Mouse (Mus musculus) B cell, adult 67 days (primary cell): ENCODE data around the gene Slf2. TPM values are rescaled to one million over a fixed set of nuclear protein-coding genes. Genes with fewer than 3 reads are reported as not detected.

Experiments
- total RNA-seq, 2 experiments: library from RNA; stranded (reverse); gene quantifications; 4 replicates each; pipeline ENCODE4 v1.2.4; 2023

Gene Slf2
- total RNA-seq, result 10 to 100 TPM; 74.9 to 79.8 TPM

DNA sequence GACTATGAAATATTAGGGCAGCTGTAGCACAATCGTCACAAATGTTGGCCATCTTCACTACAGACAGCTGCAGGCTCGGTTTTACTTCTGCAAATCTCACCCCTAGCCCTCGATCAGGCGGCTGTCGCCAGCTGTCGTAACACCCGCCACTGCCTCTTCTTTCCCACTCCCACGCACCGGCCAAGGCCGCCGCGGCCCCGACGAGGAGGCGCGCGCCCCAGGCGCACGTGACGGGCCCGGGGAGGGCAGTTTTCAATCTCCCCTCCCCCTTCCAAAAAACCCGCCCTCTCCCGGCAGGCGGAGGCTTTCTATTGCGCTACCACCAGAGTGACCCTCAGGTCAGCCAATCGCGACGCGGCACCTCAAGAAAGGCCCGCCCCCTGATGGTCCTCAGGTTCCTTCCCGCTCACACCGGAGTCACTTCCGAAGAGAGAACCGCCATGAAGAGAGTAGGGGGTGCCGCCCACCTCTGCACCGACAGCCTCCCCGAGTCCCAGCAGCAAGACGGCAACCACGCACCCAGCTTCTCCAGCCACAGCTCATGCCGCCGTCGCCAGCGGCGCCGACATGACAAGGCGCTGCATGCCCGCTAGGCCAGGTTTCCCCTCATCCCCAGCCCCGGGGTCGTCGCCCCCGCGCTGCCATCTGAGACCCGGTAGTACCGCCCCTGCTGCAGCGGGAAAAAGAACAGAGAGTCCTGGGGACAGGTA, at the start of gene Slf2:
Gene Slf2 (plus strand): TSS at position 408 of the 710 bp plus-strand sequence.

DNA sequence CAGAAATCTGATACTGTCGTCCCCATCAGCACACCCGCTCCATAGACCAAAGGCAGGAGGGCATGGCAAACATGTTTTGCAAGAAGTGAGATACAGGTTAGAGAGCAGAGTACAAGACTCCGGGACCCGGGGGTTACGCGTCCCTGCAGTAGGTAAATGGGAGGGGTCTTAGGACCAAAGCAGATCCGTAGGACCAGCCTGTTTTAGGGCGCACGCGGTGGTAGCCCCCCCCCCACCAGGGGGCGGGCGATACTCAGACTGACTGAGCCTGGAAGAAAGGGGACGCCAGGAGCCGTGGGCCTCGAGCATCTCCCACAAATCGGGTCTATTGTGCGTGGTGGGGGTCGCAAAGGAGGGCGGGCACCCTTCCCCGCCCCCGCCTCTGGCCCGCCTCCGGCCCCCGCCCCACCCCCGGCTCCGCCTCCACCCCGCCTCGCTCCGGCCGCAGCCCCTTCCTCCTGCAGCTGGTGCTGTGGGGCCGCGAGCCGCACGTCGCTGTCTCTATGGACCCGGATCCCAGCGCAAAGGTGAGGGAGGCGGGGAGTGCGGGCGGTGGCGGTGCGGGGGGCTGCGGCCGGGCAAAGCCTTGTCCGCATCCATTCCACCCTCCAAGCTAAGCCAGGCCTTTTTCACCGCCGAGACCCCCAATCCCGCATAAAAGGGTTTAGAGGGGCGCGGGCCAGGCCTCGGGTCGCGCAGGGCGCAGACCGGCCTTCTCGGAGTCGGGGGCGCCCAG, 58.0 kb downstream of the Slf2 start, which contains the start of gene Sema4g:
Gene Sema4g (plus strand): TSS at position 271 of the 736 bp plus-strand sequence.

DNA sequence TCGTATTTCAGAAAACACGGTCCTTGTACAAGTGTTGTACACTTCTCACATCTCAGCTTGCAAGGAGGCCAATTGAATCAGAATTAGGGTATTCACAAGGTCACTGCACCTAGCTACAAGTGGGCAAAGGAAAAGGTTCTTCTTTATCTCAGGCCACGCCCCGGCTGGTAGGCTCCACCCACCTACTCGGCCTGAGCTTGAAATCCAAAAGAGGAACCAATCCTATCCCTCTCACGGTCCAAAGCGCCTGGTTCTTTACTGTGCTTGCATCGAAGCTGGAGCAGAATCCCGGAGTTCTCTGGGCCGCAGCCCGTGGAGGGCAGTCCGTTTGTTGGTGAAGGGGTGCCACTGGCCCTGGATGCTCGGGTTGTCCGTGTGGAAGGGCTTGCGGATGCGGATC, 74.5 kb downstream of the Slf2 start, which contains the start of gene Twnk:
Gene Twnk (plus strand): TSS at position 220 of the 400 bp plus-strand sequence.

DNA sequence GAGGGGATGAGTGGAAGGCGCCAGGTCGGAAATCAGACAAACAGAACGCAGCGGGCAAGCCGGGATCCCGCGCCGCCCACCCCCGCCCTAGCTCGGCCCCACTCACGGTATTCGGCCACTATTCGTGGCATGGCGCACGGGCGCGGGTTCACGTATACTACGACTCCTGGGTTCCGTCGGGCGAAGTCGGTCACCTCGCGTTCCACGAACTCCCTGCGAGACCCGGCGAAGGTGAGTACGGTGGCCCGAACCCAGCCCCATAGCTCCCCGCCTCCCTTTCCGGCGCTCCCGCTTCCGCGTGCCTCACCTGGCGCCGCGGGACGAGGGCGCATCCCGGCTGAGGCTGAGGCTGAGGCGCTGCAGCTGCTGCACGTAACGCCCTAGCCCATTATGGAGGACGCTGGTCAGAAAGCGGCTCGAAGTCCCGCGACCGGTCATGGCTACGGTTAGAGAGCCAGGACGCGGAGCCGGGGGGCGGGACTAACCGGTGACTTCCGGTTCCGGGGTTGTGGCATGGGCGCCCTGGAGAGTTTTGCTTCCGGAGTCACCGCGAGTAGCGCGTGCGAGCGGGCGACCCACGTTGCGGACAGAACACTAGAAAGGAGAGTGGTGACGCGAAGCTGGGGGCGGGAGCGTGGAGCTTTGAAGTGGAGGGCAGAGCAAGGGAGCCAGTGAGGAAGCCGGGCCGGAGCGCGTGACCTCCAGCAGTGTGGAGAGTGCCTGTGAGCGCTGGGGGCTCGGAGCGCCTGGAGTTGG, 75.2 kb downstream of the Slf2 start, which contains the start of gene Mrpl43:
Gene Mrpl43 (minus strand): TSS at position 486 of the 756 bp plus-strand sequence.

DNA sequence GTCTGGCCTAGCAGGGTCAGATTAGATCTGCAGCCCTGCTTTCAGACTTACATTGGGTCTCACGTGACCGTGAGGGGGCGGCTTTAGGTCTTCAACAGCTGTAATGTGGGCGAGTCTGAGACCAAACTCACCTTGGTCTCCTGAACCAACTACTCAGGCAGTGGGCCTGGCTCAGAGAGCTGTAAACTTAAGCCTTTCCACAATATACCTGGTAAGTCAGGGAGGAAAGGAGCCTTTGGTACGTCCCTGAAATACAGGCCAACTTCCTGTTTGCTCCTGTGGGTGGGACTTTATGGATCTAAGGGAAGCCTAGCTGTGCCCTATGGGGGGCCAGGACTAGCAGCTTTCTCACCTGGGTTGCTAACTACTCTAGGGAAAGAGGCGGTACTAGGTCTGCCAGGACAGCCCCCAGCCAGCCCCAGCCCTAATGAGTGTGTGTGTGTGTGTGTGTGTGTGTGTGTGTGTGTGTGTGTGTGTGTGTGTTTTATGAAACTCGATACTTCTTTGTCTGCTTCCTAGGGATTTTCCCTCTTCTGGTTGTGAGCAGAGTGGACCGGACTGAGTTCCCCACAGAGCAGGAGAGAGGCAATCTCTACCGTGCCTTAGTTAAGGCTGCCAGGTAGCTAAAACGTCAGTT, 83.5 kb downstream of the Slf2 start, which contains the start of gene Lzts2:
Gene Lzts2 (plus strand): TSS at position 80 of the 637 bp plus-strand sequence.

Other genes with a start within 250 kb of the Slf2 start
- not detected for gene Pax2, start 175.1 kb upstream of the Slf2 start, total RNA-seq
- under 1 TPM; 0.23 to 0.56 TPM for gene Sema4g, start 58.0 kb downstream of the Slf2 start, total RNA-seq
- gene Twnk, start 74.5 kb downstream of the Slf2 start, total RNA-seq, result 10 to 100 TPM; 12.7 to 13.3 TPM
- gene Mrpl43, start 75.3 kb downstream of the Slf2 start, total RNA-seq, result 10 to 100 TPM; 31.8 to 44.0 TPM
- 1 to 10 TPM in 1 of 2 experiments, under 1 TPM in 1; 0.39 to 1.7 TPM for gene Lzts2, start 83.3 kb downstream of the Slf2 start, total RNA-seq
- not detected for gene Pdzd7, start 114.6 kb downstream of the Slf2 start, total RNA-seq
- 10 to 100 TPM; 24.5 to 26.6 TPM for gene Sfxn3, start 116.4 kb downstream of the Slf2 start, total RNA-seq
- under 1 TPM in 1 of 2 experiments, not detected in 1; 0.44 TPM for gene Kazald1, start 144.1 kb downstream of the Slf2 start, total RNA-seq
- gene Tlx1, start 219.5 kb downstream of the Slf2 start, total RNA-seq, result not detected